Mouse (Mus musculus) spleen, postnatal 4 days (tissue): ENCODE measurements around the gene Cdh23.
A peak's percentile ranks its signal among the peaks of the same experiment; 100 is the strongest.
"Not testable (repeated sequence)": the region's sequence is repeated elsewhere in the genome, so short reads cannot be mapped to it uniquely, and the experiment has no call there.

ENCODE experiments used
- DNase-seq, 2 experiments: peaks; one replicate each; pipeline ENCODE4 v3.0.0; 2022; ENCODE audit warnings: low spot score in 2 of 2

The Cdh23 gene

DNA sequence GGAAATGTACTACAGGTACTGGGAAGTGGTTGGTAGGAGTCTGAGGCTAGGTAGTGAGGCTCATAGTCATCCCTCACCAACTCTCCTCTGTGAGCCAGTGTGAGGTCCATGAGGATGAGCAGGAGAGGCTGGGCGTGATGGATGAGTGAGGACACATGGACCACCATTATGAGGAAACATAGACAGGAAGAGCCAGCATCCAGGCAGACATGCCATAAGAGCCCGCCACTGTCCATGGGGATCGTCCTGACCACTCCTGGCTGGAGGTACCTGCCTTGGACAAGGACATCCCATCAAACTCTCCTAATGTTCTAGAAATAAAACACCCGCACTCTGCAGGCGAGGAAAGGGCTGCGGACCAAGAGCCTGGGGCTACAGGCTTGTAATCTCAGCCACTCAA lies at the start of gene Cdh23:
Cdh23 (minus strand) TSS at position 101 of the 400 bp plus-strand sequence.
- no peak for DNase-seq

DNA sequence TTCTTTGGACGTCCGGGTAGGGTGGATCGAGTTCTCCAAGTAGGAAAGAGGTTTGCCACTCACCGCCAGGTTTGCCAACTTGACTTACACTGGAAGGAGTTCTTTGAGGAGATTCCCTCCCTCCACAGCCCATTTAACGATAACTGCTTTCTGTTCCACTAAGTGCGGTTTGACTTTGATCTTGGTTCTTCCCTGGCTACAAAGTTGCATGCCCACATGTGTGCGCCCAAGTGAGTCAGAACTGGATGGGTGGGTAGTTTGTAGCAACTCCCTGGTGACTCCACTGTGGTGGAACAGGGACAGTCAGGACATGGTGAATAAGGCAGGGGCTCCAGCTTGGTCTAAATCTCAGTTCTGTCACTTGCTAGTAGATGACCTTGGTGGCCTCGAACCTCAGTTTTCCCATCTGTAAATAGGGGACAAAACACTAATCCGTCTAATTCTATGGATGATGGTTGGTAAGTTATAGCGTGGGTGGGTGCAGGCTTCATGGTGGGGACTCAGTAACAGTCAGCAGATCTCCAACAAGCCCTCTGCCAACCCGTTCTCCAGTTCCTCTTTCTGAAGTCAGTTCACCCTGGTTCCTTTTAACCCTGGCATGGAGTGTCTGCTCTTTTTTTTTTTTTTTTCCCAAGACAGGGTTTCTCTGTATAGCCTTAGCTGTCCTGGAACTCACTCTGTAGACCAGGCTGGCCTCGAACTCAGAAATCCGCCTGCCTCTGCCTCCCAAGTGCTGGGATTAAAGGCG lies 48.4 kb upstream of the Cdh23 start:
- no peak for DNase-seq

DNA sequence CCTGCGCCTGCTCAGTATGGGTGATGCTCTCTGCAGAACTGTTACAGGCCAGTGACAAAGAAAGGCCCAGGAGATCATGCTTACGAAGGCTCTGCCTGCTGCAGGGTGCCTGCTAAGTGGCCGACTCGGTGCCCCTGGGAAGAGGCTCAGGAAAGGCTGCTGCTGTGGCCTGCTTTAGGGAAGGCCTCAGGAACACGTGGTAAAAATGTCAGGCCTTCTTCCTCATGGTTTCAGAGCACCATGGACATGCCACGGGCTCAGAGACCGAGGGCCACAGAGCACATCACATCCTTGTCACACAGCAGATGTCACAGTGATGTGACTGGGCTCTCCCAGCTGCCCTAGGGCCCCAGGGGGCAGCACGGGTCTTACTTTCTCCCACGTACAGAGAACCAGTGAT lies 47.4 kb upstream of the Cdh23 start:
- DNase-seq = no peak

DNA sequence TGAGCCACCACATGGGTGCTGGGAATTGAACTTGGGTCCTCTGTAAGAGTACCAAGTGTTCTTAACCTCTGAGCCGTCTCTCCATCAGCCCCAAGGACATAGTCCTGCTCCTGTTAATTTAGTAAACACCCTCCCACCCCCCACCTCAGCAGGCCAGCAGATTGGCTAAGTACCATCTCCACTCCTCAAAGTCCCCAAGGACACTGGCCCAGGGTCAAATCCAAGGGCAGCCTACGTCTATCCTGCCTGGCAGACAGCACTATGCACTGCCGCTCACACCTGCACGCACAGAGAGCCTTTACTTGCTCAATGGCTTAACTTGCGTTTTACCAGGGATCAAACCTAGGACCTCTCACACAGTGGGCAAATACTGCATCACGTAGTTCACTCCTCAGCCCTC lies 46.7 kb upstream of the Cdh23 start:
- no peak for DNase-seq

DNA sequence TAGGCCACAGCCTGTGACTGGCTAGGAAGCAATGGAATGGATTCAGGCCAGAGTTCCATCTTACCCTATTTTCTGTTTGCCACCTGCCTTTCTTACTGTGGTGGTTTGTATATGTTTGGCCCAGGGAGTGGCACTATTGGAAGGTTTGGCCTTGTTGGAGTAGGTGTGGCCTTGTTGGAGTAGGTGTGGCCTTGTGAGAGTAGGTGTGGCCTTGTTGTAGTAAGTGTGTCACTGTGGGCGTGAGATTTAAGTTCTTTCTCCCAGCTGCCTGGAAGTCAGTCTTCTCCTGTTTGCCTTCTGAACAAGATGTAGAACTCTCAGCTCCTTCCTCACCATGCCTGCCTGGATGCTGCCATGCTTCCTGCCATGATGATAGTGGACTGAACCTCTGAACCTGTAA lies 46.0 kb upstream of the Cdh23 start:
- not testable (repeated sequence) for DNase-seq

DNA sequence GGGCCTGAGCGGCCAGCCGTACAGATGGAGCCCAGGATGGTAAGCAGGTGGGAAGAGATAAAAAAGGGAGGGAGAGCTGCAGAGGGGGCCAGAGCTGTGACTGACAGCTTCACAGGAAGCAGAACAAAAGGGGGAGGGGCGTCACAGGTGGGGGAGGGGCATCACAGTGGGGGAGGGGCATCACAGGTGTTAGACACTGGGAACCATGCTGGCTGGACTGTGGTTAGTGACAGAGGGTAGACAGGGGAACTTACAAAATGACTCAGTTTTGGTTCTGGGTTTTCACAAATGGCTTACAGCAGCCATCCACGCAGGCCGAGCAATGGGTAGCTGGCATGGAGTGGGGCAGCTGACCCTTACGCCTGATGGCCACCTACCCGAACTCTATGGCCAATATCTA lies 45.1 kb upstream of the Cdh23 start:
- DNase-seq = peak in 1 of 2 experiments; percentile 19

DNA sequence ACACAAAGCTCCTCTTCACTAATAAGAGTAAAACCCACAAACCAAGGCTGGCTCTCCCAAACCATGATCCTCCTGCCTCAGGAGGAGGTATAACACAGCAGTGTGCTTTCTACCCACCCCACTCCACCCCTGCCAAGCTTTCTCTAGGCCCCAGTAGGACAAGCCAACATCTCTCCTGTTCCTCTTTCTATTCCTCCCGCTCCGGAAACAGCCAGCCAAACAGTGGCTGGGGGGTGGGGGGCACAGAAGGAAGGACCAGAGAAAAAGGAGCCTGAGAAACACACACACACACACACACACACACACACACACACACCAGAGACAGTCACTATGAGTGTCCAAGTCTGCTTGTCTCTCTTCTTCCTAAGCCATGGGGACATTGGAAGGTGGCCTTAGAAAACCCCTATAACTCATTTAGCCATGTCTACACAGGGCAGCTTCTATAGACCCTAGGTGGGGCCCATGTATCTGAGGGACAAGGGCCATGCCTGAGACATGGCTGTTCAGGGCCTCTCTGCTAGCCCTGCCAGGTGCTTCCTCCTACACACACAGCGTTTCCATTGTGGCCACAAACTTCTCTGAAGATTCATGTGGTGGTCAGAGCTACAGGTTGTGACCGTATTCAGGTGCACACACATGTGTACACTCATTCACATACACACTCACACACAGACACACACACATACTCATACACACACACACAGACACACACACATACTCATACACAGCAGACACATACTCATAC lies 43.5 kb upstream of the Cdh23 start:
- no peak for DNase-seq

DNA sequence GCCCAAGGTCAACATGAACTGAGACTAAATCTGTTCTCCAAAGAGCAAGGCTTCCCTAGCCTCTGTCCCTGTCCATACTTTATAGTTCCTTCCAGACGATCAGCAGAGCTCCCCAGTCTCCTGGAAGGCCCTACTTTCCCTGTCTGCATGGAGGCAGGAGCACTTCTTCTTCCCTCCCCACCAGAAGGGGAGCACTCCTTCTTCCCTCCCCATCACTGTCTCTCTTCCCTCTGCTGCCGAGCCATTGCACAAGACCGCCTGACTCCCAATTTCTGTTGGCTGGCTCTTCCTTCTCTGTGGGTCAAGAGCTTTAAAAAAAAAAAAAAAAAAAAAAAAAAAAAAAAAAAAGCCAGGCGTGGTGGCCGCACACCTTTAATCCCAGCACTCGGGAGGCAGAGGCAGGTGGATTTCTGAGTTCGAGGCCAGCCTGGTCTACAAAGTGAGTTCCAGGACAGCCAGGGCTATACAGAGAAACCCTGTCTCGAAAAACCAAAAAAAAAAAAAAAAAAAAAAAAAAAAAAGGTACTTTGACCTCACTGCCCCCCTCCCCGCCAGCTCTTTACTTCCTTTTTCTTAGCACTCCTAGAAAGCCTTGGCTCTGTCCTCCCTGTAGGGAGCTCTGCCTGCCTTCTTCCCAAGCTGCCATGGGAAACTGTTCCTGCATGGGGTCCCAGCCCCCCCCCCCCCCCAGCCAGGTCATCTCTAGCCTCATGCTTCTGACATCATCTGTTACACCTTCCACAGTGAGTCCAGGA lies 41.8 kb upstream of the Cdh23 start:
- DNase-seq = no peak

DNA sequence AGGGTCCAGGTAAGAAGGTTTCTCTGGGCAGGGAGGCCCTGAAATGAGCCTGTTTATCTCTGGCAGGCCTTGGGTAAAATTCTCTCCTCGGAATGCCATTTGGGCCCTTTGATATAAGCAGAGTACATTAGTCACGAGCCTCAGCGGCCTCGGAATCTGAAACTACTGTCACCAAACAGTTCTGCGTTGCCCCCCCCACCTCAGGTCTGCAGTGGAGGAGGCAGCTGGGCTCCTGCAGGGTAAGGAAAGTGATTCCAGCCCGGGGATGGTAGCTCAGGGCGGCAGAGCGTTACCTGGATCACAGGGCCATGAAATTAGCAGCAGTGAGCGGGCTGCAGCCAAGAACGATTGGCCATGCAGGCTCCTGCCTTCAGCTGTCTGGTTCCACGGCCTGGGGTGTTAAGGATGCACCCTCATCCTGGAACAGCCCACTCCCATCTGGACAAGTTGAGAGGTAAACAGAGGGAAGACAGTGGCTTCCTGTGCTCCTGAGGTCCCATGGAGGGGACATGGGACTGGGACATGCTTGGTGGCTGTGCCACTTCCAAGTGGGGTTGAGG lies 41.0 kb upstream of the Cdh23 start:
- DNase-seq = no peak

DNA sequence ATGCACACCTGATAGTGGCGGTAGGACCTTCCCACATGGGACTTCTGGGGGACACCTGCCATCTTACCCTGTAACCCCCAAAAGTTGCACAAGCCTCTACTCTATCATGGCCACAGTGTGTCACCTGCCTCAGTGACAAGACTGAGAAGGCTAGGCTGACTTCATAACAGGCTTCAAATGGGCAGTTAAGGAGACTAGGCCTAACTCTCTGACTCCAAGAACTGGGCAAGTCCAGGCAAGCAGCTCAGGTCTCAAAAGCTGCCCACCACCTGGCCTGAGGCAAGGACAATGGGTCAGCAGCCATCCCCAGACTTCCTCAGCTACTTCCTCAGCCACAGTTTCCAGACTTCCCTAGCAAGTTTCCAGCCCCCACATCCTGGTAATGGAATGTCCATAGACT lies 39.4 kb upstream of the Cdh23 start:
- no peak for DNase-seq

DNA sequence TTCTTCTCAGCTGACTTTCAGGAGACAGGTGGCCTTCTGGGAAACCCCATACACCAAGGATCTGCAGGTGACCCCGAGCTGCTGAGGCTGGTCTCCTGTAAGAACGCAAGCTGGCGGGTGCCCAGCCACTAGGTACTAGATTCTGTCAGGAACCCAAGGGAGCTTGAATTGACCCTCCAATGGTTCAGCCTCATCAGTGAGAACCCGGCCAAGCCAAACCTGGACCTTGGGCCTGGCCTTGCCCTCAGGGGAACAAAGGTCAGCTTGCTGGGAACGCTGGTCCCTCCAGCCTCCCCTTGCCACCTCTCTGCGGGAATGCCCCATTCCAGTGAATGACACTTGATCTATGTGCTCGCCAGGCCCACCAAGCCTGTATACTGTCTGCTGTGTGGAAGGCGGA lies 37.2 kb upstream of the Cdh23 start:
- no peak for DNase-seq

DNA sequence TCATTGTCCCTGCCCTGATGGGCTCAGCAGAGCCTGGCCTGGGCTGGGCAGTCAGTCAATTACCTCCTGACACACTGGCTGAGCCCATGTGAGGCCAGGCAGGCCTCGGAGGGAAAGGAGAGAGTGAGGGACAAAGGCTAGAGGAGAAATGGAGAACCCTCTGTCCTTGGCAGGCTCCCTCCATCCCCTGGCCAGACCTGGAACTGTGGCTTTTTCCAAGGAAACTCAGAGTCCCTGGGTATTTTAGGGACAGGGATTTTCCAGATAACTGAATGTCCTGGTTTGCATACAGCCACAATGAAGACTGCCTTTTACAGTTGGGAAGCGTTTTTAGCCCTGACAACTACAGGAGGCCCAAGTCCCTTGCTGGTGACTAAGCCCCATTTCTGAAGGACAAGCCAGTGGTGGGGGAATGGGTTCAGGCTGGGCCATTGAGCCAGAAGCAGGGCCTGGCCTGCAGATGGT lies 36.1 kb upstream of the Cdh23 start:
- no peak for DNase-seq

DNA sequence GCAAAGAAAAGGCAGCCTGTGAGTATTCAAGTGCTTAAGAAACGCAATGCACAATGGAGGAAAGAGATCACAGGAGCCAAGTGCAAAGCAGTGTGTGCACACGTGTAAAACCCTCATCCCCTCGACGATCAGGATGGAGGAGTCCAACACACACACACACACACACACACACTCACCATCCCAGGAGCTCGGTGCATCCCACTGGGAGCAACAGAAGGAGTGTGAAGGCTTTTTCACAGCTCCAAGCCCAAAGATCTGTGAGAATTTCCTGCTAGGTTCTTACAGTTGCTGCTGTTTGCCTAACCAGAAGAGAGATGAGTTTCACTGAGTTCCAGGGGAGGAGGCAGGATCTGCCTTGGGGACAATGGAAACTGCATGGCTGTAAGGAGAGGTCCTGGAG lies 35.5 kb upstream of the Cdh23 start:
- no peak for DNase-seq

DNA sequence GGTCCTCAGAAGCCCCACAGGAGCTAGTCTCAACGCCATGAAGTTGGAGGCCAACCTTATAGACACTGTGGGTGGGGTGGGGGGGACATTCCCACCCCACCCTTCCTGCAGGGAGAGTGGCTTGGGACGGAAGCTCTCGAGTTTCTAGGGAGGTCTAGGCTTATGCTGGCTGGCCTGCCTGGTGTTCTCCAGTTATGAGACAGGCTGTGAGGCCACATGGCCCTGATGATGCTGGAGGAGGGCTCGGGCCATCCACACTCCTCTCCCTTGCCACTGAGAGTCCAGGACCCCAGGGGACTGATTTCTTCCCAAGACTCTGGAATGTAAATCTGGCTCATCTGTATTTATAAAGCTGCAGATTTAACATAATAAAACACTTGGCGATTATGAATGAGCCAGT lies 31.0 kb upstream of the Cdh23 start:
- DNase-seq = no peak

DNA sequence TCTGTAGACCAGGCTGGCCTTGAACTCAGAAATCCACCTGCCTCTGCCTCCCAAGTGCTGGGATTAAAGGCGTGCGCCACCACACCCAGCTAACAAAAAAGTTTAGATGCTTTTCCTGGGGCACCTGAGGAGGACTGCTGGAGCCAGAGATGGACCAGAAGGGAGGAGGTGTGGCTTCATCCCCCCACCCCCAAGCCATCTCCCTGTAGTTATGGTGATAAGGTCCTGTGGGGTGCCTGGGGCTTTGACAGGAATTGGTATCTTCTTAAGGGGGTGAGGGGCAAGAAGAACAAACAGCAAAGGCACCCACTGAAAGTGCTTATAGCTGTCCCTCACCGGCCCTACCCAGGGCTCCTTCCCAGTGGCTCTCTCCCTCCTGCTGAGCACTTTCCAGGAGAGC lies 30.6 kb upstream of the Cdh23 start:
- DNase-seq = no peak

DNA sequence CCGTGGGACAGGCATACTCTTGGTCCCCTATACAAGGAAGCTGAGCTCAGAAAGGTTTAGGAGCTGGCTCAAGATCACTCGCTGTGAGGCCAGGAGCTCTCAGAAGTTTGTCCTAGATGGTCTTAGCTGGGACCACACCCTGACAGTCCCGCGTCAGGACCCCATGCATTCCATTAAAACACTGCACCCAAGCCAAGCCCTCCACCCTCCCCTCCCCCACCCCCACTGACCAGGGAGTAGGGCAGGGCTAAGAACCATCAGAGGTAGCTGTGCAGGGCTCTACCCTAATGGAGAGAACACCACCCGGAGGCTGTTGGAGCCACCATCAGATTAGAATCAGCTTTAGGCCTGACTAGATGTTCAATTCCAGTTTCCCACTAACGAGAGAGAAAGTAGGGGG lies 28.2 kb upstream of the Cdh23 start:
- no peak for DNase-seq

DNA sequence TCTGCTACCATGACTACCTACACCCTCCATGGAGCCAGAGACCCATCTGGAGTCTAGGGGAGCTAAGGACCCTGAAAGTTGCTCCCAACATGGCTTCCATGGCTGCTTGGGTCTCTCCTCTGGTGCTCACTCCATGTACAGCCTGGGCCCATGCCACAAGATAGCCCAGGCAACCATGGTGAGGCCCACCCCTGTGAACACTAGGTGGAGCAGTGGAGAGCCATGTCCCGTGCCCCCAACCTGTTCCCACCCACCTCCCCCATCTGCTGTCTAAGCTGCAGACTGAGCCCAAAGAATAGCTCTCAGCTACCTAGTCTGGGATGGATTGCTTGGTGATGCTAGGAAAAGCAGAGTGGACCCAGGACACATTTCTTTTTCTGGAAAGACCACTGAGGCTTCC lies 27.1 kb upstream of the Cdh23 start:
- no peak for DNase-seq

DNA sequence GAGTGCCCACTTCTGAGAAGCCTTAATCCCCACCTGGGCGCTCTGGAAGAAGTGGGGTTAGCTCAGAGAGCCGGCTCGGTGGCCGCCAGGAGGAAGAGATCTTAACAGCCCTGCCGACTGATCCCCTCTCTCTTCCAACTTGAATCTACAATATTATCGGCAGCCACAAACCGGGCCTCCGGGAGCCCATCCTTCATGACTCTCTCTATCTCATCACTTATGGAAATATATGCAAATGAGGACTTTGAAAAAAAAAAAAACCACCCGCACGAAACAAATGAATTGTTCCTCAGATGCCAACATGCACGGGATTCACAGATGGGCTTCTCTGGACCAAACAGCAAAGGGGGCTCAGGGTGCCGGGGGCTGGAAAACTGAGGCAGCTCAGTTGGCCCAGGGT lies 25.4 kb upstream of the Cdh23 start:
- DNase-seq = no peak

DNA sequence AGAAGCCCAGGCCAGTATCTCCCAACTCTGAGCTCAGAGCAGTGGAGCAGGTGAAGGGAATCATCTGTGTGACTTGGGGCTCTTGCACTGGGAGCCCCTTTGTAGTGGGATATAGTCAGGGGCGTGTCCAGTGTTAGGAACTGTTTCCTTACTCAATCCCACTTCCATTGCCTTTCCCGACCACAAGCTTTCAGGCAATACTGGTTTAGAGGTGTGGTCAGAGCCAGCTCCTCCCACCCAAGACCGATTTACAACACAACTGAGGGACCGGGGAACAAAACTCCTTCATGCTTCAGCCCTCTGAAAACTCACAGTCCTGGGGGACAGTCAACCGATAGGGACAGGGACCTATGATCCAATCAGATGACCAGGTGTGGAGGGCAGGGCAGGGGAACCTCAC lies 24.2 kb upstream of the Cdh23 start:
- DNase-seq = no peak

DNA sequence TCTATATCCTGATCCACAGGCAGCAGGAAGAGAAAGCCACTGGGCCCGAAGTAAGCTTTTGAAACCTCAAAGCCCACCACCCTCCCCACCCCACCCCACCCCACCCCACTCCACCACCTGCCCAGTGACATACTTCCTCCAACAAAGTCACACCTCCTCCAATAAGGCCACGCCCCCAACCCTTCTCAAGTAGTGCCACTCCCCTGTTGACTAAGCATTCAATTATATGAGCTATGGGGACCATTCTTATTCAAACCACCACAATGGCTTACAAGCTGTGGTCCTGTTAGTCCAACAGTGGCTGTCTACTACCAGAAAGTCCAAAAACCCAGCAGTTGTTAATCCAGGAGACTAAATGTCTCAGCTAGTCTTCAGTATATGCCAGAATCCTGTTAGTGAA lies 22.2 kb upstream of the Cdh23 start:
- DNase-seq = no peak

DNA sequence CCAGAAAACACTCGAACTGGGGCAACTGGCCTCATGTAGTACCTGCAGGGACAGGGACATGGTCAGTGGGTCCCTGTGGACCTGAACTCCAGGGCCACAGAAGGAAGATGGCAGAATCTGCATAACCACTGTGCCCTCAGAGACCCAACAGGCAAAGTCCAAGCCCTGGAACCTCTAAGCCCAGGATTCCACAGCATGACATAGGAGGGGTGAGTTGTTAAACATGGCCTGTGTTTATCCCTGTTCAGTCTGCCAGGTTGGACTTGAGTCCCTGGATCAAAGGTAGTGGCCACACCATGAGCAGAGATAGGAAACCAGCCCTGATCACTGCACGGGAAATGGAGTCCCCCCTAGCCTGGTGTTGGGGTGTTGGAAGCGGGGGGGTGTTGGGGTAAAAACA lies 20.2 kb upstream of the Cdh23 start:
- no peak for DNase-seq

DNA sequence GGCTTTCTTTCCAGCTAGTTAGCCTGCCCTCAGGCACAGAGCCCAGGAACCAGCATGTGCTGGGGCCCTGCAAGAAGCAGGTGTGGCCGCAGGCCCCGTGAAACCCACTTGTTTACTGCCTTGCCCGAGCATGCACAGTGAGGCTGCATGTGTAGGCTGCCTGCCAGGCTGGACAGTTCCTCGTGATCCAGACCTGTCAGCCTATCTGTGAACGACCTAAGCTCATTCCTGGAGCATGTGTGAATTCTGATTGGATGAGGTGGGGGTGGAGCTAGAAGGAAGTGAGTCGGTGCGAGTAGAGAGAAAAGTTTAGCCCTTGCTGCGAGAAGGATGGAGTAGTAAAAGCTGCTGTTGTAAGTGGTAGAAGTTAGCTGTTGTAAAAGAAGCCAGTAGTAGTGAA lies 16.0 kb upstream of the Cdh23 start:
- not testable (repeated sequence) for DNase-seq
